Mouse (Mus musculus) thymus, postnatal 4 days (tissue): Measurements from ENCODE around the gene Pde10a.
A peak's percentile ranks its signal among the peaks of the same experiment; 100 is the strongest.

Experiments used
- DNase-seq: peaks from one replicate; pipeline ENCODE4 v3.0.0; 2021

The Pde10a gene

GRCm38 (mm10) chr17:8525225-8525721 lies at the start of gene Pde10a:
Gene Pde10a, plus strand, starts transcription at chr17:8525372.
- DNase-seq: no peak

DNA sequence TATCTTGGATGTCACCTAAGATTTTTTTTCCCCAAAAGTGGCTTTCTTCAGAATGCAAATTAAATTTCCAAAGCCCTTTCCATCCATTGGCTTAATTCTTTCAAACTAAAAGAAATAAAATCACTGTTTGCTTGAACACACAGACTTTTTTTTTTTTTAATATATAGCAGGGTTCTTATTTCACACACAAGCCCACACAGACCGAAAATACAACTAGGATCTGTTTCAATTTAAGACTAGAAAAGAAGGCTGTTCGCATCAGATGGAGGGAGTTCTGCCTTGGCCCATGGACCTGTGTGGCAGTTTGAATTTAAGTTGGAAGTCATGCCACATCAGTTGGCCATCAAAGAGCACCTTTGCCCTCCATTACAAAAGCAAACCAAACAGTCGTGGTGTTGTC lies 46.6 kb upstream of the Pde10a start:
- DNase-seq: no peak

GRCm38 (mm10) chr17:8479493-8480128 lies 45.6 kb upstream of the Pde10a start:
- no peak for DNase-seq

DNA sequence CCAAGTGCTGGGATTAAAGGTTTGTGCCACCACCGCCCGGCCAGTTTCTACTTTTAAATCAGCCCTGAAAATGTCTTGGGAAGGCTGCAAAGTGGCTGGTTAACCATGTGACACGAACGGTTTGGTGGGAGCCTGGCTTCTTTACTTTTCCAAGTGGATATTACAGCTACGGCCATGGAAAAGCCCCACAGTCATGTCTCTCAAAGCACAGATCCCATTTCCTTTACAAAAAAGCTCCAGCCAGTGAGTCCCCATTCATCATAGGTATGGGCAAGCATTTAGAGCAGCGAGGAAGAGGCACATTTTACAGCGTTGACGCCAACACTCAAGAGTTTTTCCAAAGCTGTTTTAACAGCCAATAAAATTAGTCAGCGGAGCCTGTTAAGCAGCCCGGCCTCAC lies 43.4 kb upstream of the Pde10a start:
- DNase-seq: no peak

GRCm38 (mm10) chr17:8482876-8483275 lies 42.3 kb upstream of the Pde10a start:
- no peak for DNase-seq

- no peak for DNase-seq
Observed at GRCm38 (mm10) chr17:8484246-8484645, 40.9 kb upstream of the Pde10a start.

DNA sequence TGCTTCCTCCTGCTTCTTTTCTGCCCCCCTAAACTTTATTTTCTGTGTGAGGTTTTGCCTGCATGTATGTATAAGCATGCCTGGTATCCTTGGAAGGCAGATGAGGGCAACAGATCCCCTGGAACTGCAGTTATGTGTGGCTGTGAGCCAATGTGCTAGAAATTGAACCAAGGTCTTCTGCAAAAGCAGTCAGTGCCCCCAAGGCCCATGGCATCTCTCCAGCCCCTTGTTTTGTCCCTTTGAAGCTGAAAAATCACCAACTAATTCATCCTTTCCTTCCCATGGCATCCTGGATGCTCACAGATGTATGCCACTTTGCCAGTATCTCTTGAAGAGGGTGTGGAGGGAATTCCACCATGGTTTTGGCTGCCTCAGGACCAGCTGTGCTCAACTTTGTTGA lies 40.0 kb upstream of the Pde10a start:
- DNase-seq: no peak

- no peak for DNase-seq
Observed at GRCm38 (mm10) chr17:8487824-8488223, 37.3 kb upstream of the Pde10a start.

DNA sequence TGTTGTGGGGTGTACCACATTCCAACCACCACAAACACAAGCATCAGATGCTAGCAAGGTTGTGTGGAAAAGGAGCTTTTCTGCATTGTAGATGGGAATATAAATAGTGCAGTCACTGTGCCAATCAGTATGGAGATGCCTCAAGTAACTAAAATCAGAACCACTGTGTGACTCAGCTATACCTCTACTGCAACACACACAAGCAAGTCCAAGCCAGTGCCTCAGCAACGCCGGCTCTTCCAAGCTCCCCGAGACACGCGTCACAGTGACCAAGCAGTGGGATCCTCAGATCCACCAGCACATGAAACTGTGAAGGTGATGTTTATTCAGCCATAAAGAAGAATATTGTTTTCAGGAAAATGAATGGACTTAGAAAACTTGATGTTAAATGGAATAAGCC lies 34.2 kb upstream of the Pde10a start:
- no peak for DNase-seq

DNA sequence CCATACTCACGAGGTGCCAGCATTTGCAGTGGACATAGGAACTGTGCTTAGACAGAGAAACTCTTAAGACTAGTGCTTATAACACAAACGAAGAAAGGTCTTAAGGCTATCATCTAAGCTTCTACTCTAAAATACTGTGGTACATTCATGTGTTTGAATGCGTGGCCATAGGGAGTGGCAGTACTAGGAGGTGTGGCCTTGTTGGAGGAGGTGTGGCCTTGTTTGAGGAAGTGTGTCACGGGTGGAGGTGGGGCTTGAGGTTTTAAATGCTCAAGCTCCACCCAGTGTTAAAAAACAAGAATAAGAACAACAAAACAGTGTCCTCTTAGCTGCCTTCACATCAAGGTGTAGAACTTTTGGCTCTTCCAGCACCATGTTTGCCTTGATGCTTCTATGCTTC lies 31.7 kb upstream of the Pde10a start:
- DNase-seq: no peak

GRCm38 (mm10) chr17:8498151-8498550 lies 27.0 kb upstream of the Pde10a start:
- no peak for DNase-seq

DNA sequence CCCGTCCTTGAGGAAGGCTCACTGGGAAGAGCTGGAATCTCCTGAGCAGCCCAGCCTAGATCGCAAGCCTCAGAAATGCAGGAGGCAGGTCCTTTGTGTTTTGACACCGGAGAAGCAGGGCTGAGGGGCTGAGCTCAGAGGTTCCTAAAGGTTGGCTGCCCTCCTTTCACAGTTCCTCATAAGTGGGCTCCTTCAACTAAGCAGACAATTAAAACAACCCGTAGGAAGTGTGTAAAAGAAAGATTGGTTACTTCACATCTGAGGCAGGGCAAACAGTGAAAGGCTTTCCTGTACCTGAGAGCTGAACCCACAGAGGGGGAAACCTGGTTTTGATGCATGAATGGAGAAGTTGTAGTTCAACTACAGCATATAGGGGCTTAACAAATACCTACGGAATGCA lies 26.5 kb upstream of the Pde10a start:
- no peak for DNase-seq

DNA sequence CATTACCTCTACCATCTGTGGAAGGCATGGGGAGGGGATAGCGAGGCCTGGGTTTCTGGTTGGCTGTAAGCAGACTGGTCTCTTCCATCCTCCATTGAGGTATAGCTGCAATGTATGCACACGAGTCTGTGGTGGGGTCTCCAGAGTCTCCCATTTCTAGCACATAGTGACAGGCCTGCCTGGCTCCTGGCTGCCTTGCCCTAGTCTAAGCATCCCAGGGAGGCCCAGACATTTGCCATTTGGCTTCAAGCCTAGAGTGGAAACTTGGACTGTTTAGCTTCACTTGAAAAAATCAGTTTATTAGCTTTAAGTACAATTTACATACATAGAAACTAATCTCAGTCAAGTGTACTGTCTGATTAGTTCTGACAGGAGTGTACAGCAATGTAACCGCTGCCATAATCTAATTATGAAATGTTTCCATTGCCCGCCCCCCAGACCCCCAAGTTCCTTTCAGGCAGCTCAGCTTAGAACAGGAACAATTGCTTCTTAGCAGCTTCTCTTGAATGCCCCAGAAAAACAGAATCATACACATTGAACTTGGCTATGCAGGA lies 25.5 kb upstream of the Pde10a start:
- DNase-seq: no peak

DNA sequence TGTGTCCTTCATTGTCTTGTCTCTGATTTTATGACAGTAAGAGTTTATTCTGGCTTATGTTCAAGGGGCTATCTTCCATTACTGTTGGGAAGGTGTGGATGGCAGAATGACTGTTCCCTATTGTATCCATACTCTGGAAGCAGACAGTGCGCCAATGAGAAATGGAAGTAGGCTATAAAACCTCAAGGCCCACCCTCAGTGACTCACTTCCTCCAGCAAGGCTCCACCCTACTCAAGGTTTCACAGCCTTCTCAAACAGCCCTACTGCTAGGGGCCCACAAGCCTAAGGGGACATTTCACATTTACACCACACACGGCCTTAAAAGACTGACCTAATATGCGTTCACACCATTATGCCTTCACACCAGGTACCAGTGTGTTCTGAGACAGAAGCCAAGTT lies 20.8 kb upstream of the Pde10a start:
- DNase-seq: no peak

GRCm38 (mm10) chr17:8505669-8506426 lies 19.3 kb upstream of the Pde10a start:
- DNase-seq: peak; percentile 82

GRCm38 (mm10) chr17:8506726-8507125 lies 18.4 kb upstream of the Pde10a start:
- no peak for DNase-seq

GRCm38 (mm10) chr17:8507654-8508053 lies 17.5 kb upstream of the Pde10a start:
- no peak for DNase-seq

- DNase-seq: peak; percentile 88
Observed at GRCm38 (mm10) chr17:8508305-8509141, 16.6 kb upstream of the Pde10a start.

GRCm38 (mm10) chr17:8516006-8516405 lies 9.2 kb upstream of the Pde10a start:
- no peak for DNase-seq

GRCm38 (mm10) chr17:8523986-8524385 lies 1.2 kb upstream of the Pde10a start:
- DNase-seq: no peak

DNA sequence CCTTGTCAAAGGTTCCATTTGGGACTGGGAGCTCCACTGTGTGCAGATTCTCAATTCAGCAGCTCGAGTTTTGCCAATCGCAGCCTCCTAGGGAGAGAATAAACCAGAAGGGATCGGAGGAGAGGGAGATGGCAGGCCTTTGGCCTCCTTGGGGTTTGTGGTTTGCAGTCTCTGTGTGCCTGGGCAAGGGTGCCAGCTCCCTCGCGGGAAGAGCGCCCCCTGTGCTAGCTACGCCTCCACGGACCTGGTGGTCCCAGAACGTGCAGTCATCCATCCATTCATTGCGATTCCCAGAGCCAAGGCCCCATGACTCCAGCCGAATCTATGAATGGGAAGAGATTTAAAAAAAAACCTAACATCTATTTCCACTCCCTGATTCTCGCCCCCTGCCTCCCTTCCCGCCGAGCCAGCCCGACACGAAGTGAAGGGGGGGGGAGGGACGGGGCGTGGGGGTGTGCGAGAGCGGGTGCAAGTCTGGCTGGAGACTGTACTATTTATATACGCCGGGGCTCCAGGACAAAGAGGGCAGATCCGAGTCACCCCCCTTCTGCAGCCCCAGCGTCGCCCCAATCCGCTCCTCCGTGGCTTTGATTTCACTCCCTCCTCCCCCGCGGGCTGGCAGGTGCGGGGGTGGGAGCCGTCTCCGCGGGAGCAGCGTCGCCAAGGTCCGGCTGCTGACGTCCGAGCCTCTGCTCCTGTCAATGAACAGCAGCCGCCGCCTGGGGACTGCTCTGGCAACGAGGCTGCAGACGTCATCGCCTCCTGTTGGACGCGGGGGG lies 596 bp upstream of the Pde10a start:
- peak; percentile 71 for DNase-seq

- DNase-seq: peak; percentile 62
Observed at GRCm38 (mm10) chr17:8525971-8526740, 984 bp downstream of the Pde10a start.
